Mouse (Mus musculus): ENCODE data around the gene Gm21188. TPM values are rescaled to one million over a fixed set of nuclear protein-coding genes. Genes with fewer than 3 reads are reported as not detected.
"Not testable (repeated sequence)": the region's sequence is repeated elsewhere in the genome, so short reads cannot be mapped to it uniquely, and the experiment has no call there.

The Gm21188 gene
- polyA plus RNA-seq, 1 experiment from 2014 or later = not detected

DNA sequence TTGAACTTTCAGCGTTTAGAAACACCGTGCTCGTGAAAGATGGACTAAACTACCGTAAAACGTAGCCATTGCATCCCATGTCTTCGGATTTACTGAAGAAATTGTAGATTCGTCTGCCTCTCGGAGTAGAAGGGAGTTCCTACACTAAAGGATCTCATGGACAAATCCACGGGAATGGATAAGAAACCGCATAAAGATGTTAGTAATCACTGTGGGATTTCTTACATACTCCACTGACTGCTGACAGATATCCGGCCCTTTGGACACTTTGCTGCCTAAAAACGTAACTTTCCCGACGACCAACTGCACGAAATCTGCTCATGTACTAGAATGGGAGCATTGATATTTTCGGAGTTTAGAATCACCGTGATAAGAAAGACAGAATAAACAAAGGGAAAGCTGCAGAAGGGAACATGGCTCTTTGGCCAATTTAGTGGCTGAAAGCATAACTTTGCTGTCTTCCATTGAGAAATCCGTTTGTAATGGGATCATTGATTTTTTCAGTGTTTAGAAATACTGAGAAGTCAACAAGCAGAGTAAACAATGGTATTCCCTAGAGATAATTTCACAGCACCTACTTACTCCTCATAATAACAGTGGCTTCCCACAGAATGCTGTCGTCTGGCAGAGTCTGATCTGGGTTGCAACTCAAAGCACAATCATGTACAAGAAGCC is 18.3 kb downstream of the Gm21188 start:
- not testable (repeated sequence) for H3K4me3 ChIP-seq (ENCODE audit: low read length); H3K9me3 ChIP-seq (ENCODE audit: control insufficient read depth, low read length); ATAC-seq (ENCODE audit: low read depth); H3K36me3 ChIP-seq (ENCODE audit: control insufficient read depth, insufficient read depth, low read length); H3K4me2 ChIP-seq (ENCODE audit: low read depth, low read length); H3K4me1 ChIP-seq (replicated peaks; ENCODE audit: control insufficient read depth, insufficient read depth, low read length); H3K27ac ChIP-seq (ENCODE audit: low read length); H3K9ac ChIP-seq (ENCODE audit: low read length)
- WGBS = 2% methylated on average over 17 of the region's 19 CpGs
- peaks cover 15% of the 10 kb centered on the region for H3K27me3 ChIP-seq (ENCODE audit: control insufficient read depth, insufficient read depth, low read depth, low read length)

DNA sequence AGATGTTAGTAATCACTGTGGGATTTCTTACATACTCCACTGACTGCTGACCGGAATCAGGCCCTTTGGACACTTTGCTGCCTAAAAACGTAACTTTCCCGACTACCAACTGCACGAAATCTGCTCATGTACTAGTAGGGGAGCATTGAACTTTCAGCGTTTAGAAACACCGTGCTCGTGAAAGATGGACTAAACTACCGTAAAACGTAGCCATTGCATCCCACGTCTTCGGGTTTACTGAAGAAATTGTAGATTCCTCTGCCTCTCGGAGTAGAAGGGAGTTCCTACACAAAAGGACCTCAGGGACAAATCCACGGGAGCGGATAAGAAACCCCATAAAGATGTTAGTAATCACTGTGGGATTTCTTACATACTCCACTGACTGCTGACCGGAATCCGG is 20.3 kb downstream of the Gm21188 start:
- not testable (repeated sequence) for H3K9ac ChIP-seq (ENCODE audit: low read length); H3K9me3 ChIP-seq (ENCODE audit: control insufficient read depth, low read length); H3K27me3 ChIP-seq (ENCODE audit: control insufficient read depth, insufficient read depth, low read depth, low read length); H3K4me1 ChIP-seq (replicated peaks; ENCODE audit: control insufficient read depth, insufficient read depth, low read length); ATAC-seq (ENCODE audit: low read depth); H3K4me3 ChIP-seq (ENCODE audit: low read length); H3K36me3 ChIP-seq (ENCODE audit: control insufficient read depth, insufficient read depth, low read length); H3K4me2 ChIP-seq (ENCODE audit: low read depth, low read length); H3K27ac ChIP-seq (ENCODE audit: low read length)
- WGBS = 1% methylated on average over 11 of the region's 16 CpGs

DNA sequence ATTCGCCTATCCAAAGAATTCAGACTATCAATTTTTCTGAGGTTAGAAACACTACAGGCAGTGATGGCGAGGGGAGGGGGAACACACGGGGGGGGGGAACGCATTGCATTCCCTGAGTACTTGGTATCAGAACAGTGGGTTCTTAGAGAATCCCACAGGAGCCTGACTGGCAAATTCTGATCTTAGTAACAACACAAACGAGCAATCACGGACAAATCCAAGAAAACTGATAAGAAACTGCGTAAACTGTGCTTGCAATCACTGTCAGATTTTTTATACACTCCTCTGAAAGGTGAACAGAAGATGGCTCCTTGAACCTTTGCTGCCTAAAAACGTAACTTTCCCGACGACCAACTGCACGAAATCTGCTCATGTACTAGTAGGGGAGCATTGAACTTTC is 24.6 kb downstream of the Gm21188 start:
- H3K4me3 ChIP-seq (ENCODE audit: low read length); H3K9ac ChIP-seq (ENCODE audit: low read length); H3K4me2 ChIP-seq (ENCODE audit: low read depth, low read length); H3K27me3 ChIP-seq (ENCODE audit: control insufficient read depth, insufficient read depth, low read depth, low read length); H3K9me3 ChIP-seq (ENCODE audit: control insufficient read depth, low read length); ATAC-seq (ENCODE audit: low read depth); H3K27ac ChIP-seq (ENCODE audit: low read length); H3K36me3 ChIP-seq (ENCODE audit: control insufficient read depth, insufficient read depth, low read length); H3K4me1 ChIP-seq (replicated peaks; ENCODE audit: control insufficient read depth, insufficient read depth, low read length): not testable (repeated sequence)
- under 1% methylated on average over 11 of the region's 11 CpGs for WGBS

DNA sequence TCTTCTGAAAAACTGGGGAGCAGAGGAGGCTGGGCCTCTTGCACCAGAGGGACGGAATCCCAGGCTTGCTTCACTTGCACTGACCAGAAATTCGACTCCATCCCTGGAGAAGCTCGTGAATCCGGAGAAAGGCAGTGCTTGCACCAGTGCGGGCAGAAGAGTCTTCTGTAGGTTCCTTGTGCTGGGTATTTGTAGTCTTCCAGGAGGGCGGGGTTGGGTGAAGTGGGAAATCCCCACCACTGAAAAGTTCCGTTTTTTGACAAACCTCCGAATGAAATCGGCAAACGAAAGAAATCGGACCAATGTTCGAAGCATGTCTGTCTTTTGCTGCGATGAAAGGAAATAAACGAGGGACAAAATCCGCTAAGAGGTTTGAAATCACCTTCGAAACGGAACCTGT is 25.1 kb downstream of the Gm21188 start, which contains the start of gene Gm36079:
Gm36079 (minus strand) TSS at position 101 of the 400 bp plus-strand sequence.
- not testable (repeated sequence) for H3K9ac ChIP-seq (ENCODE audit: low read length); H3K4me2 ChIP-seq (ENCODE audit: low read depth, low read length)

DNA sequence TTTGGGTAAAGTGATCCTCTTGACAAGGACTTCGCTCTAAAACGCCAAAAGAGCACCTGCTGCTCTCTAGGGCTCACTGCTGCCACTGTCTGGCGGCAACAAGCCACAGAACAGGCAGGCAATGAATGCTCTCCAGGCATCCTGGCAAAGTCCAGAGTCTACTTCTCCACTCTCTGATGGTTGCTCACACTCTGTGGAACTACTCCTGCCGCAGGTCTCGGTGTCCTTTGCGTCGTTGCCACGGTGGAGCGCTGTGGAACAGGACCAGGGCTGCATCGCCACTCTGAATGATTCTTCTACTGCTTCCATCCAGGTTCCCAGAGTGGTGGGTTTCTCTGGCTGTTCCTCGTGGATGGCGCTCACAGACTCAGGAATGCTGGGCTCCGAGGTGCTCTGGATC is 25.6 kb downstream of the Gm21188 start:
- not testable (repeated sequence) for ATAC-seq (ENCODE audit: low read depth); H3K9ac ChIP-seq (ENCODE audit: low read length); H3K4me1 ChIP-seq (replicated peaks; ENCODE audit: control insufficient read depth, insufficient read depth, low read length); H3K9me3 ChIP-seq (ENCODE audit: control insufficient read depth, low read length); H3K27ac ChIP-seq (ENCODE audit: low read length); H3K4me3 ChIP-seq (ENCODE audit: low read length); H3K36me3 ChIP-seq (ENCODE audit: control insufficient read depth, insufficient read depth, low read length); H3K27me3 ChIP-seq (ENCODE audit: control insufficient read depth, insufficient read depth, low read depth, low read length); H3K4me2 ChIP-seq (ENCODE audit: low read depth, low read length)
- WGBS = 0% methylated on average over 3 of the region's 13 CpGs

More for the DNA sequence above, 25.1 kb downstream of the Gm21188 start, which contains the start of gene Gm36079:
- not testable (repeated sequence) for H3K36me3 ChIP-seq (ENCODE audit: control insufficient read depth, insufficient read depth, low read length); ATAC-seq (ENCODE audit: low read depth); H3K4me3 ChIP-seq (ENCODE audit: low read length); H3K9me3 ChIP-seq (ENCODE audit: control insufficient read depth, low read length); H3K27ac ChIP-seq (ENCODE audit: low read length); H3K27me3 ChIP-seq (ENCODE audit: control insufficient read depth, insufficient read depth, low read depth, low read length); H3K4me1 ChIP-seq (replicated peaks; ENCODE audit: control insufficient read depth, insufficient read depth, low read length)
- WGBS = 0% methylated on average over 2 of the region's 17 CpGs

DNA sequence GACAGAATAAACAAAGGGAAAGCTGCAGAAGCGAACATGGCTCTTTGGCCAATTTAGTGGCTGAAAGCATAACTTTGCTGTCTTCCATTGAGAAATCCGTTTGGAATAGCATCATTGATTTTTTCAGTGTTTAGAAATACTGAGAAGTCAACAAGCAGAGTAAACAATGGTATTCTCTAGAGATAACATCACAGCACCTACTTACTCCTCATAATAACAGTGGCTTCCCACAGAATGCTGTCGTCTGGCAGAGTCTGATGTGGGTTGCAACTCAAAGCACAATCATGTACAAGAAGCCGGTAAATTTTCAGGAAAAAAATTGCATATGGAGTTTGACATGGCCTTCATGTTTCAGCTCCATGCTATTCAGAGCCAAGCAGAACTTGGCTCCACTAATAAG is 26.4 kb downstream of the Gm21188 start:
- H3K9ac ChIP-seq (ENCODE audit: low read length) = not testable (repeated sequence)

DNA sequence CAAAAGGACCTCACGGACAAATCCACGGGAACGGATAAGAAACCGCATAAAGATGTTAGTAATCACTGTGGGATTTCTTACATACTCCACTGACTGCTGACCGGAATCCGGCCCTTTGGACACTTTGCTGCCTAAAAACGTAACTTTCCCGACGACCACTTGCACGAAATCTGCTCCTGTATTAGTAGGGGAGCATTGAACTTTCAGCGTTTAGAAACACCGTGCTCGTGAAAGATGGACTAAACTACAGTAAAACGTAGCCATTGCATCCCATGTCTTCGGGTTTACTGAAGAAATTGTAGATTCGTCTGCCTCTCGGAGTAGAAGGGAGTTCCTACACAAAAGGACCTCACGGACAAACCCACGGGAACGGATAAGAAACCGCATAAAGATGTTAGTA is 27.0 kb downstream of the Gm21188 start:
- not testable (repeated sequence) for ATAC-seq (ENCODE audit: low read depth); H3K4me2 ChIP-seq (ENCODE audit: low read depth, low read length); H3K27ac ChIP-seq (ENCODE audit: low read length); H3K4me1 ChIP-seq (replicated peaks; ENCODE audit: control insufficient read depth, insufficient read depth, low read length); H3K4me3 ChIP-seq (ENCODE audit: low read length); H3K9me3 ChIP-seq (ENCODE audit: control insufficient read depth, low read length); H3K27me3 ChIP-seq (ENCODE audit: control insufficient read depth, insufficient read depth, low read depth, low read length); H3K36me3 ChIP-seq (ENCODE audit: control insufficient read depth, insufficient read depth, low read length); H3K9ac ChIP-seq (ENCODE audit: low read length)
- WGBS = 4% methylated on average over 19 of the region's 21 CpGs

More for the DNA sequence above, 26.4 kb downstream of the Gm21188 start:
- H3K9me3 ChIP-seq (ENCODE audit: control insufficient read depth, low read length); H3K4me1 ChIP-seq (replicated peaks; ENCODE audit: control insufficient read depth, insufficient read depth, low read length); H3K4me2 ChIP-seq (ENCODE audit: low read depth, low read length); H3K27ac ChIP-seq (ENCODE audit: low read length); H3K27me3 ChIP-seq (ENCODE audit: control insufficient read depth, insufficient read depth, low read depth, low read length); H3K4me3 ChIP-seq (ENCODE audit: low read length); ATAC-seq (ENCODE audit: low read depth); H3K36me3 ChIP-seq (ENCODE audit: control insufficient read depth, insufficient read depth, low read length): not testable (repeated sequence)
- WGBS = 7% methylated on average over 4 of the region's 4 CpGs

DNA sequence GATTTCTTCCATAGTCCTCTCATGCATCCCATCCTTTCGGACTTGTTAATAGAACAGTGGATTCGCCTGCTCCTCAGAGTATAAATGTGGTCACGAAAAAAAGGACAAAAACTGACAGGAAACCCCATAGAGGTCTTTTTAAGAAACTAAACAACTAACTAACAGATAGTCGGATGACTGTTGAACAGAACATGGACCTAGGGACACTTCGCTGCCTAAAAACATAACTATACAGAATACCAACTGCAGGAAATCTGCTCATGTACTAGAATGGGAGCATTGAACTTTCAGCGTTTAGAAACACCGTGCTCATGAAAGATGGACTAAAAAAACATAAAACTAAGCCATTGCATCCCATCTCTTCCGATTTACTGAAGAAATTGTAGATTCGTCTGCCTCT is 27.4 kb downstream of the Gm21188 start:
- not testable (repeated sequence) for H3K9me3 ChIP-seq (ENCODE audit: control insufficient read depth, low read length); H3K9ac ChIP-seq (ENCODE audit: low read length); H3K27ac ChIP-seq (ENCODE audit: low read length); H3K4me2 ChIP-seq (ENCODE audit: low read depth, low read length); ATAC-seq (ENCODE audit: low read depth); H3K4me3 ChIP-seq (ENCODE audit: low read length); H3K27me3 ChIP-seq (ENCODE audit: control insufficient read depth, insufficient read depth, low read depth, low read length); H3K4me1 ChIP-seq (replicated peaks; ENCODE audit: control insufficient read depth, insufficient read depth, low read length); H3K36me3 ChIP-seq (ENCODE audit: control insufficient read depth, insufficient read depth, low read length)
- 11% methylated on average over 9 of the region's 9 CpGs for WGBS

DNA sequence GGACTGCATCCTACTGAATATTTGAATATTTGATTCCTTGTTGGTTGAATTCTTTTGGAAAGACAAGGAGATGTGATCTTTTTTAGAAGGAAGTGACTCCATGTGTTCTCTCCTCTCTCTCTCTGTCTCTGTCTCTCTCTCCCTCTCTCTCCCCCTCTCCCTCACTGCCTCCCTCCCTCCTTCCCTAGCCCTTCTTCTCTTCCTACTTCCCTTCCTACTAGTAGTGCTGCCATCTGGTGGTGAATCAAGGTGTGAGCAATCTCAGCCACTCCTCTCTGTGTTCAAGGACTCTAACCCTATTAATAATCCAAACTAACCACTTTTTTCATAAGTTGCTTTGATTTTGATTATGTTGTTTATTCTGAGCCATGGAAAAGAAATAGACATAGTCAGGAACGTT is 30.5 kb downstream of the Gm21188 start:
- H3K36me3 ChIP-seq (ENCODE audit: control insufficient read depth, insufficient read depth, low read length); ATAC-seq (ENCODE audit: low read depth); H3K27me3 ChIP-seq (ENCODE audit: control insufficient read depth, insufficient read depth, low read depth, low read length); H3K4me3 ChIP-seq (ENCODE audit: low read length); H3K4me2 ChIP-seq (ENCODE audit: low read depth, low read length); H3K9me3 ChIP-seq (ENCODE audit: control insufficient read depth, low read length); H3K4me1 ChIP-seq (replicated peaks; ENCODE audit: control insufficient read depth, insufficient read depth, low read length); H3K9ac ChIP-seq (ENCODE audit: low read length); H3K27ac ChIP-seq (ENCODE audit: low read length): not testable (repeated sequence)
- WGBS = no CpG with 5 or more reads among the region's 1 CpGs

Data from lung, embryonic 16.5 days (tissue).